Mouse (Mus musculus) stomach, postnatal 0 days (tissue): ENCODE data around the gene Krt222. TPM values are rescaled to one million over a fixed set of nuclear protein-coding genes. Genes with fewer than 3 reads are reported as not detected.

Source experiments
- ATAC-seq: fragments of 200-750 bp; cut with Nextera tagmentation; 2 replicates; pipeline ENCODE4 v1.8.0; 2017; ENCODE audit not compliant: low FRiP score, low TSS enrichment
- DNase-seq: peaks from one replicate; pipeline ENCODE4 v3.0.0-alpha.2; 2016; ENCODE audit warnings: low spot score
- H3K27ac ChIP-seq: fragments of 300-500 bp; sonication (generic); replicated peaks from 2 replicates; pipeline ENCODE4 v1.5.1; 2014; ENCODE audit warnings: mild to moderate bottlenecking, control low read depth
- H3K27me3 ChIP-seq: fragments of 300-500 bp; sonication (generic); 2 replicates; pipeline ENCODE4 v1.6.1; 2014; ENCODE audit warnings: low read length; ENCODE audit not compliant: control insufficient read depth, insufficient read depth
- H3K36me3 ChIP-seq: fragments of 300-500 bp; sonication (generic); 2 replicates; pipeline ENCODE4 v1.6.1; 2014; ENCODE audit warnings: low read length, mixed read lengths; ENCODE audit not compliant: control insufficient read depth, insufficient read depth
- H3K4me1 ChIP-seq: fragments of 300-500 bp; sonication (generic); replicated peaks from 2 replicates; pipeline ENCODE4 v1.6.1; 2014; ENCODE audit warnings: antibody characterized with exemption; ENCODE audit not compliant: control insufficient read depth, insufficient read depth
- H3K4me2 ChIP-seq: fragments of 300-500 bp; sonication (generic); replicated peaks from 2 replicates; pipeline ENCODE4 v1.6.1; 2014; ENCODE audit warnings: low read depth, mild to moderate bottlenecking, control low read depth, moderate library complexity
- H3K4me3 ChIP-seq: fragments of 300-500 bp; sonication (generic); 2 replicates; pipeline ENCODE4 v1.5.1; 2014; ENCODE audit warnings: low read depth, low read length, control low read depth
- H3K9ac ChIP-seq: fragments of 300-500 bp; sonication (generic); 2 replicates; pipeline ENCODE4 v1.6.1; 2014; ENCODE audit warnings: mild to moderate bottlenecking, low read length, control low read depth, mixed read lengths
- H3K9me3 ChIP-seq: fragments of 300-500 bp; sonication (generic); 2 replicates; pipeline ENCODE4 v1.6.1; 2016; ENCODE audit warnings: low read length; ENCODE audit not compliant: control insufficient read depth
- CTCF ChIP-seq: IDR thresholded peaks from 2 replicates; pipeline ENCODE4 v1.5.1; 2016; ENCODE audit warnings: antibody characterized with exemption, low read depth, mild to moderate bottlenecking, moderate library complexity
- EP300 ChIP-seq: optimal IDR thresholded peaks from 2 replicates; pipeline ENCODE3; 2016; ENCODE audit warnings: antibody characterized with exemption
- WGBS: fragments of 180-500 bp; shearing (Covaris S2); extraction: QIAGEN DNeasy Blood & Tissue Kit; methylation state at CpG from one replicate; pipeline ENCODE4 v1.1.7; 2014; 5-methylcytosine and 5-hydroxymethylcytosine counted together
- polyA plus RNA-seq: library from polyadenylated mRNA; unstranded; fragments of >200 nt; fragmentation: Nextera tagmentation; extraction: Ambion mirVana; gene quantifications from 2 replicates; pipeline ENCODE4 v1.2.1, GENCODE M21; 2015

The Krt222 gene
- polyA plus RNA-seq, 1 experiment from 2014 or later, result 0.25 TPM

GRCm38 (mm10) chr11:99279986-99280385, 36.1 kb upstream of the Krt222 start:
- no peak overlapping the region for H3K4me3 ChIP-seq
- H3K9ac ChIP-seq, result no peak overlapping the region
- H3K36me3 ChIP-seq, result no peaks in the 10 kb centered on the region
- DNase-seq, result no peak
- WGBS, result 59% methylated on average over 5 of the region's 5 CpGs
- no peaks in the 10 kb centered on the region for H3K9me3 ChIP-seq
- no peak overlapping the region for H3K4me2 ChIP-seq
- no peak overlapping the region for H3K27ac ChIP-seq
- no peak for ATAC-seq
- H3K27me3 ChIP-seq, result no peaks in the 10 kb centered on the region
- TF ChIP-seq EP300 (no peak), CTCF (no peak)
- H3K4me1 ChIP-seq, result no peaks in the 10 kb centered on the region

GRCm38 (mm10) chr11:99276786-99277185, 32.9 kb upstream of the Krt222 start:
- no peak for DNase-seq
- WGBS, result 24% methylated on average over 7 of the region's 7 CpGs
- Histone ChIP-seq H3K36me3 (no peaks in the 10 kb centered on the region), H3K9ac (no peak overlapping the region), H3K9me3 (no peaks in the 10 kb centered on the region), H3K4me3 (no peak overlapping the region), H3K27me3 (no peaks in the 10 kb centered on the region), H3K4me1 (no peaks in the 10 kb centered on the region), H3K27ac (no peak overlapping the region), H3K4me2 (no peak overlapping the region)
- ATAC-seq, result no peak
- TF ChIP-seq EP300 (no peak), CTCF (no peak)

GRCm38 (mm10) chr11:99275624-99276023, 31.7 kb upstream of the Krt222 start:
- Histone ChIP-seq H3K27ac (no peak overlapping the region), H3K4me3 (no peak overlapping the region), H3K4me1 (no peaks in the 10 kb centered on the region), H3K27me3 (no peaks in the 10 kb centered on the region), H3K9ac (no peak overlapping the region), H3K36me3 (no peaks in the 10 kb centered on the region), H3K4me2 (no peak overlapping the region), H3K9me3 (no peaks in the 10 kb centered on the region)
- DNase-seq, result no peak
- TF ChIP-seq CTCF (no peak), EP300 (no peak)
- 67% methylated on average over 6 of the region's 6 CpGs for WGBS
- no peak for ATAC-seq

- no peaks in the 10 kb centered on the region for H3K9me3 ChIP-seq
- H3K4me2 ChIP-seq, result no peak overlapping the region
- H3K27me3 ChIP-seq, result no peaks in the 10 kb centered on the region
- no peak; the same call in 1 of the 2 replicates for ATAC-seq
- WGBS, result 92% methylated on average over 4 of the region's 4 CpGs
- no peak overlapping the region for H3K9ac ChIP-seq
- no peak overlapping the region for H3K27ac ChIP-seq
- H3K4me3 ChIP-seq, result no peak overlapping the region
- no peaks in the 10 kb centered on the region for H3K36me3 ChIP-seq
- no peaks in the 10 kb centered on the region for H3K4me1 ChIP-seq
- TF ChIP-seq CTCF (no peak), EP300 (no peak)
- no peak for DNase-seq
Measured at GRCm38 (mm10) chr11:99272721-99273120, 28.8 kb upstream of the Krt222 start.

- WGBS, result 64% methylated on average over 7 of the region's 7 CpGs
Measured at GRCm38 (mm10) chr11:99269192-99269591, 25.3 kb upstream of the Krt222 start.

GRCm38 (mm10) chr11:99265796-99266195, 21.9 kb upstream of the Krt222 start:
- H3K9ac ChIP-seq, result no peak overlapping the region
- no peaks in the 10 kb centered on the region for H3K4me1 ChIP-seq
- H3K4me3 ChIP-seq, result no peak overlapping the region
- no peak for TF ChIP-seq EP300
- TF ChIP-seq CTCF, result no peak
- no peak overlapping the region for H3K4me2 ChIP-seq
- H3K36me3 ChIP-seq, result no peaks in the 10 kb centered on the region
- H3K27ac ChIP-seq, result no peak overlapping the region
- no peak for DNase-seq
- H3K9me3 ChIP-seq, result no peaks in the 10 kb centered on the region
- no peaks in the 10 kb centered on the region for H3K27me3 ChIP-seq
- ATAC-seq, result no peak
- 49% methylated on average over 9 of the region's 9 CpGs for WGBS

More at GRCm38 (mm10) chr11:99269192-99269591, 25.3 kb upstream of the Krt222 start:
- H3K4me2 ChIP-seq, result no peak overlapping the region
- H3K9me3 ChIP-seq, result no peaks in the 10 kb centered on the region
- ATAC-seq, result no peak
- H3K27ac ChIP-seq, result no peak overlapping the region
- no peak for DNase-seq
- H3K4me1 ChIP-seq, result no peaks in the 10 kb centered on the region
- TF ChIP-seq EP300 (no peak), CTCF (no peak)
- no peaks in the 10 kb centered on the region for H3K36me3 ChIP-seq
- no peaks in the 10 kb centered on the region for H3K27me3 ChIP-seq
- H3K4me3 ChIP-seq, result no peak overlapping the region
- H3K9ac ChIP-seq, result no peak overlapping the region
